In the genomic region with DNA sequence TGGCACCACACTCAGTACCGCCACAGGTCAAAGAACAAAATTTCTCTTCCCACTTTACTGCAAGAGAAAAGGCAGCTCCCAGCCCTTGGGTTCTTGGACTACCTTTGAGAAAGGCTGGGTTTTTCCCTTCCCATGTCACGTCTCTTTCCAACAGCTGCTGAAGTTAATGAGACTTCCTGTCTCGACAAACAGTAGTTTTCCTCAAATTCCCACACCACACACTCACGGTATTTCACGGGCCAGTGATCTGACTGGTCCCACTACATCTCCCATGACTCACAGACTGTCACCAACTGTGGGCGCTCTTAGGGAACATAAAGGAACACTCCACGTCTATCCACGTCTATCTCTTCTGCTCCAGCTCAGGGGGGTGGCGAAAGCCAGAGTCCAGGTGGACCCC, we compare ENCODE assay signal across 28 mouse cellular contexts. TPM values are rescaled to one million over a fixed set of nuclear protein-coding genes. Genes with fewer than 3 reads are reported as not detected.
DNase-seq lines count a peak whose midpoint lies in the region; ATAC-seq and TF ChIP-seq lines count a peak whose summit lies in the region.
"Had no signal": no experiment of that assay in that cellular context is flagged by ENCODE, and none has a peak within 500 bp of the region (broad histone marks: within the 10 kb centered on the region; RNA-seq: fewer than 3 reads in every experiment).

No protein-coding gene starts in this region.

- H3K4me3 ChIP-seq in gastrocnemius, adult 2 months, result peak overlapping the region; percentile 63; the same call in 1 of the 2 replicates
- H3K4me3 ChIP-seq in kidney, postnatal 0 days (replicated peaks; ENCODE audit: low read depth, low read length), result no peak overlapping the region
- H3K4me3 ChIP-seq in myocyte, result no peak overlapping the region
- H3K4me3 ChIP-seq in thymus, adult 2 months (ENCODE audit: control insufficient read depth, insufficient read depth, low read length), result no peak overlapping the region
- H3K4me3 ChIP-seq: embryonic facial prominence, embryonic 12.5 days; embryonic facial prominence, embryonic 15.5 days; hindbrain, embryonic 12.5 days; hindbrain, embryonic 15.5 days had no signal

- H3K4me2 ChIP-seq in kidney, postnatal 0 days (ENCODE audit: low read length), result no peak overlapping the region
- H3K4me2 ChIP-seq in myocyte (ENCODE audit: low read depth), result peak overlapping the region; percentile 80
- H3K4me2 ChIP-seq: embryonic facial prominence, embryonic 12.5 days; embryonic facial prominence, embryonic 15.5 days; heart, embryonic 11.5 days; hindbrain, embryonic 12.5 days had no signal

- POLR2A ChIA-PET in Patski (lab: Charles Lee), result interaction anchor here (1.4 kb wide), 1 partner anchor 14 kb away, joined by 4 read pairs; no protein-coding TSS in a partner anchor

- no peak for TF ChIP-seq POLR2A in myocyte (IDR thresholded peaks at IDR 0.05; ENCODE audit: insufficient read length, low read depth)
- TF ChIP-seq POLR2A in thymus, adult 2 months (IDR thresholded peaks at IDR 0.05; ENCODE audit: control insufficient read depth, extremely low read depth, insufficient read depth, low read length, poor library complexity), result no peak

- intact Hi-C loops in gastrocnemius, adult 2 months (cut with DNase I), result no loop called here
- intact Hi-C loops in left cerebral cortex, postnatal 10 days (cut with DNase I), result no loop called here

- H3K9ac ChIP-seq in kidney, postnatal 0 days (ENCODE audit: low read depth, low read length), result no peak overlapping the region
- H3K9ac ChIP-seq: embryonic facial prominence, embryonic 12.5 days; embryonic facial prominence, embryonic 15.5 days; forebrain, postnatal 0 days; hindbrain, embryonic 12.5 days; hindbrain, embryonic 15.5 days had no signal

- no peak overlapping the region for H3ac ChIP-seq in myocyte (ENCODE audit: control insufficient read depth, insufficient read length)

- H3K27me3 ChIP-seq in kidney, postnatal 0 days (ENCODE audit: insufficient read depth, low read length), result no peaks in the 10 kb centered on the region
- H3K27me3 ChIP-seq in Patski (no peaks in the 10 kb centered on the region), myocyte (ENCODE audit: control insufficient read depth, insufficient read depth, insufficient read length) (no peaks in the 10 kb centered on the region)
- H3K27me3 ChIP-seq in thymus, adult 2 months (ENCODE audit: control insufficient read depth, insufficient read depth, low read length), result no peaks in the 10 kb centered on the region
- H3K27me3 ChIP-seq: CH12.LX; embryonic facial prominence, embryonic 12.5 days; embryonic facial prominence, embryonic 15.5 days; hindbrain, embryonic 12.5 days; hindbrain, embryonic 15.5 days had no signal

- peaks cover 15% of the 10 kb centered on the region; the same call in 1 of the 2 replicates for H3K4me1 ChIP-seq in kidney, postnatal 0 days (replicated peaks; ENCODE audit: insufficient read depth, low read length)
- peaks cover 19% of the 10 kb centered on the region for H3K4me1 ChIP-seq in thymus, adult 2 months (replicated peaks; ENCODE audit: control insufficient read depth, insufficient read depth, low read length)

- no peak for ATAC-seq in kidney, postnatal 0 days (replicated peaks; ENCODE audit: low FRiP score, low read depth)
- no peak for ATAC-seq in Patski
- ATAC-seq: activated CD4-positive, CD25-positive, alpha-beta regulatory T cell, adult 4 months; forebrain, embryonic 14.5 days; forebrain, postnatal 0 days had no signal

- CTCF ChIA-PET in Patski (lab: Charles Lee), result interaction anchor here (1.3 to 2.1 kb wide), 3 partner anchors 16 to 71 kb away, joined by 3 to 8 read pairs (median 3); no protein-coding TSS in a partner anchor

- WGBS in kidney, postnatal 0 days, result 35% methylated on average over 9 of the region's 9 CpGs
- WGBS in thymus, adult 2 months, result 89% methylated on average over 9 of the region's 9 CpGs

- TF ChIP-seq CTCF in gastrocnemius, adult 2 months (IDR thresholded peaks at IDR 0.05), result no peak
- no peak for TF ChIP-seq CTCF in kidney, postnatal 0 days (IDR thresholded peaks at IDR 0.05; ENCODE audit: low read depth)
- TF ChIP-seq CTCF in Patski (IDR thresholded peaks at IDR 0.05), result no peak
- TF ChIP-seq CTCF in thymus, adult 2 months (IDR thresholded peaks at IDR 0.05; ENCODE audit: borderline replicate concordance, control insufficient read depth, extremely low read depth, insufficient read depth, low read length, poor library complexity), result no peak

- in situ Hi-C loops in Patski (cut with MboI; ENCODE audit: low pct_unique_long_range_greater_than_20kb), result no loop called here

- peak overlapping the region; percentile 72 for H3K27ac ChIP-seq in gastrocnemius, adult 2 months
- no peak overlapping the region for H3K27ac ChIP-seq in kidney, postnatal 0 days
- H3K27ac ChIP-seq in thymus, adult 2 months (ENCODE audit: control insufficient read depth, insufficient read depth, low read length), result no peak overlapping the region
- H3K27ac ChIP-seq: embryonic facial prominence, embryonic 12.5 days; embryonic facial prominence, embryonic 15.5 days; hindbrain, embryonic 12.5 days; hindbrain, embryonic 15.5 days had no signal

- no peak for DNase-seq in gastrocnemius, adult 2 months
- DNase-seq in gastrocnemius, postnatal 10 days, result no peak
- peak; percentile 39 for DNase-seq in kidney, postnatal 0 days (ENCODE audit: low spot score)
- no peak for DNase-seq in kidney, adult 8-10 months
- peak; percentile 82 for DNase-seq in Patski (ENCODE audit: low read depth, low spot score)
- no peak for DNase-seq in thymus, adult 2 months
- DNase-seq in left cerebral cortex, postnatal 10 days (ENCODE audit: extremely low spot score in 1 of 2, low spot score in 2 of 2), result no peak
- DNase-seq: adrenal gland, adult 8-10 months; adrenal gland, postnatal 25 days; B cell, adult 2 months; cerebellum, adult 2 months; cerebellum, adult 9-11 months; cerebellum, postnatal 25 days; forebrain, postnatal 0 days; gastrocnemius, postnatal 14 days; heart, adult 11 months had no signal

- no peaks in the 10 kb centered on the region for H3K9me3 ChIP-seq in kidney, postnatal 0 days (replicated peaks; ENCODE audit: low read length)
- H3K9me3 ChIP-seq: embryonic facial prominence, embryonic 12.5 days; embryonic facial prominence, embryonic 15.5 days; G1E; hindbrain, embryonic 12.5 days; hindbrain, embryonic 15.5 days had no signal

- no peaks in the 10 kb centered on the region for H3K36me3 ChIP-seq in kidney, postnatal 0 days (ENCODE audit: insufficient read depth, low read length)
- no peaks in the 10 kb centered on the region for H3K36me3 ChIP-seq in myocyte (ENCODE audit: control insufficient read depth, insufficient read depth)
- H3K36me3 ChIP-seq in thymus, adult 2 months (ENCODE audit: control insufficient read depth, insufficient read depth, low read length), result no peaks in the 10 kb centered on the region
- H3K36me3 ChIP-seq: embryonic facial prominence, embryonic 15.5 days; hindbrain, embryonic 12.5 days; hindbrain, embryonic 15.5 days had no signal

- no peaks in the 10 kb centered on the region for H3K79me2 ChIP-seq in myocyte (ENCODE audit: control insufficient read depth, insufficient read depth)

TF ChIP-seq in myocyte, 11 proteins besides CTCF, POLR2A, EP300 and RAD21 (continues in another document):
- TF ChIP-seq MYOD1 (IDR thresholded peaks at IDR 0.05; ENCODE audit: control insufficient read depth in 1 of 3, insufficient read length in 2 of 3, low read depth in 2 of 3), result no peak
- TF ChIP-seq SRF (IDR thresholded peaks at IDR 0.05; ENCODE audit: control insufficient read depth, insufficient read length, low read depth), result no peak
- TF ChIP-seq TCF3 (IDR thresholded peaks at IDR 0.05; ENCODE audit: insufficient read length, low read depth), result no peak
- TF ChIP-seq CEBPB (IDR thresholded peaks at IDR 0.05; ENCODE audit: insufficient read depth, poor library complexity, severe bottlenecking), result no peak
- TF ChIP-seq TCF12 (IDR thresholded peaks at IDR 0.05; ENCODE audit: insufficient read depth, poor library complexity, severe bottlenecking), result no peak
- no peak for TF ChIP-seq MYOG (IDR thresholded peaks at IDR 0.05; ENCODE audit: control insufficient read depth in 1 of 3, insufficient read depth in 1 of 3, insufficient read length in 2 of 3, low read depth in 2 of 3)

RNA-seq across cellular contexts. Expression of gene Gper1, which starts 2.2 kb away (rescaled TPM):
- 1 to 10 TPM; 1.3 to 2.7 TPM for total RNA-seq in gastrocnemius, adult 2 months (2021)
- 1 to 10 TPM; 2.3 to 2.7 TPM for total RNA-seq in gastrocnemius, postnatal 10 days (2021)
- polyA plus RNA-seq in kidney, postnatal 0 days (2015; fragmentation: Nextera tagmentation; extraction: Ambion mirVana), result 11.3 and 11.9 TPM in 2 replicates
- polyA plus RNA-seq in Patski (2021), result 0.58 TPM
- polyA plus RNA-seq in myocyte (2012; fragmentation: generic; extraction: Trizol), result 9.2 TPM
- 1.5 and 2.1 TPM in 2 replicates for polyA plus RNA-seq in thymus, adult 2 months (2012; rRNA removed)
- 1 to 10 TPM; 2.9 to 3.3 TPM for total RNA-seq in left cerebral cortex, postnatal 10 days (2021)
- total RNA-seq: common myeloid progenitor, adult 5-6 weeks; G1E; hematopoietic stem cell, adult 5-6 weeks had no signal
- polyA plus RNA-seq: activated CD4-positive, CD25-positive, alpha-beta regulatory T cell, adult 4 months; G1E had no signal

RNA-seq across cellular contexts. Expression of gene C130050O18Rik, which starts 20.1 kb away (rescaled TPM):
- under 1 TPM; 0.15 to 0.33 TPM for total RNA-seq in gastrocnemius, adult 2 months (2021)
- total RNA-seq in gastrocnemius, postnatal 10 days (2021), result 1 to 10 TPM; 1.0 to 1.5 TPM
- 1.2 and 1.5 TPM in 2 replicates for polyA plus RNA-seq in kidney, postnatal 0 days (2015; fragmentation: Nextera tagmentation; extraction: Ambion mirVana)
- polyA plus RNA-seq in Patski (2021) (0.24 TPM), myocyte (2012; fragmentation: generic; extraction: Trizol) (0.25 TPM)
- 1.5 and 2.1 TPM in 2 replicates for polyA plus RNA-seq in thymus, adult 2 months (2012; rRNA removed)
- total RNA-seq in left cerebral cortex, postnatal 10 days (2021), result under 1 TPM; 0.24 to 0.28 TPM
- total RNA-seq: CH12.LX; forebrain, postnatal 0 days had no signal
- polyA plus RNA-seq: activated CD4-positive, CD25-positive, alpha-beta regulatory T cell, adult 4 months had no signal

RNA-seq across cellular contexts. Expression of gene 3110082I17Rik, which starts 35.1 kb away (rescaled TPM):
- 10 to 100 TPM in 1 of 2 experiments, 1 to 10 TPM in 1; 7.9 to 10.3 TPM for total RNA-seq in gastrocnemius, adult 2 months (2021)
- total RNA-seq in gastrocnemius, postnatal 10 days (2021), result 10 to 100 TPM; 11.8 to 12.2 TPM
- polyA plus RNA-seq in kidney, postnatal 0 days (2015; fragmentation: Nextera tagmentation; extraction: Ambion mirVana), result 25.6 and 26.6 TPM in 2 replicates
- polyA plus RNA-seq in Patski (2021) (19.1 TPM), myocyte (2012; fragmentation: generic; extraction: Trizol) (16.4 TPM)
- polyA plus RNA-seq in thymus, adult 2 months (2012; rRNA removed), result 7.5 and 8.2 TPM in 2 replicates
- total RNA-seq in left cerebral cortex, postnatal 10 days (2021), result 10 to 100 TPM; 20.1 to 20.2 TPM

RNA-seq across cellular contexts. Expression of gene Gpr146, which starts 47.7 kb away (rescaled TPM):
- 10 to 100 TPM; 26.5 to 41.2 TPM for total RNA-seq in gastrocnemius, adult 2 months (2021)
- total RNA-seq in gastrocnemius, postnatal 10 days (2021), result 10 to 100 TPM; 13.0 to 19.0 TPM
- 7.6 and 7.8 TPM in 2 replicates for polyA plus RNA-seq in kidney, postnatal 0 days (2015; fragmentation: Nextera tagmentation; extraction: Ambion mirVana)
- polyA plus RNA-seq in Patski (2021), result 7.9 TPM
- polyA plus RNA-seq in myocyte (2012; fragmentation: generic; extraction: Trizol), result 11.7 TPM
- polyA plus RNA-seq in thymus, adult 2 months (2012; rRNA removed), result 33.9 and 40.1 TPM in 2 replicates
- total RNA-seq in left cerebral cortex, postnatal 10 days (2021), result 1 to 10 TPM; 5.7 to 7.5 TPM

RNA-seq across cellular contexts. Expression of gene Zfand2a, which starts 59.2 kb away (rescaled TPM):
- 10 to 100 TPM in 1 of 2 experiments, 1 to 10 TPM in 1; 8.5 to 10.3 TPM for total RNA-seq in gastrocnemius, adult 2 months (2021)
- total RNA-seq in gastrocnemius, postnatal 10 days (2021), result 10 to 100 TPM; 10.0 to 11.7 TPM
- 6.8 and 7.6 TPM in 2 replicates for polyA plus RNA-seq in kidney, postnatal 0 days (2015; fragmentation: Nextera tagmentation; extraction: Ambion mirVana)
- 49.7 TPM for polyA plus RNA-seq in Patski (2021)
- polyA plus RNA-seq in myocyte (2012; fragmentation: generic; extraction: Trizol), result 15.0 TPM
- polyA plus RNA-seq in thymus, adult 2 months (2012; rRNA removed), result 15.5 and 15.9 TPM in 2 replicates
- 100 to 1,000 TPM in 1 of 2 experiments, 10 to 100 TPM in 1; 93.4 to 100 TPM for total RNA-seq in left cerebral cortex, postnatal 10 days (2021)

Comparison
In these comparisons a context has a peak if more than half of its experiments do, and no peak if none do; other contexts are left out.
1. DNase-seq: peak in kidney, postnatal 0 days (single experiment) and Patski (single experiment); none in gastrocnemius, adult 2 months (single experiment), gastrocnemius, postnatal 10 days (single experiment), kidney, adult 8-10 months (0 of 2), thymus, adult 2 months (single experiment) and left cerebral cortex, postnatal 10 days (0 of 2).